Mouse (Mus musculus) MEL (cell line): Measurements from ENCODE around the gene Ivd. TPM values are rescaled to one million over a fixed set of nuclear protein-coding genes. Genes with fewer than 3 reads are reported as not detected.

Experiments
- DNase-seq: peaks from one replicate; pipeline ENCODE4 v3.0.0; 2011; ENCODE audit warnings: low read depth, low spot score
- H3K27ac ChIP-seq: 2 replicates; pipeline ENCODE4 v1.5.1; 2012; ENCODE audit warnings: low read depth, mild to moderate bottlenecking, control low read depth, low read length, moderate library complexity; ENCODE audit not compliant: control insufficient read depth
- H3K27me3 ChIP-seq, 2 experiments: fragments of 150-350 bp in 1 of 2; sonication (generic) in 1 of 2; 2 replicates each; pipeline ENCODE4 v1.6.1; 2012; ENCODE audit warnings: low read length in 2 of 2, mild to moderate bottlenecking in 2 of 2, improper control_type of control experiment in 1 of 2, moderate library complexity in 1 of 2; ENCODE audit not compliant: insufficient read depth in 2 of 2, control insufficient read depth in 1 of 2
- H3K36me3 ChIP-seq, 2 experiments: 2 replicates each; pipeline ENCODE4 v1.6.1; 2012 to 2014; ENCODE audit warnings: low read length in 2 of 2, improper control_type of control experiment in 1 of 2, inconsistent platforms in 1 of 2, mild to moderate bottlenecking in 1 of 2; ENCODE audit not compliant: insufficient read depth in 2 of 2, control insufficient read depth in 1 of 2
- H3K4me1 ChIP-seq, 2 experiments: fragments of 150-350 bp in 1 of 2; sonication (generic) in 1 of 2; 2 replicates each; pipeline ENCODE4 v1.6.1; 2012; ENCODE audit warnings: low read length in 2 of 2, improper control_type of control experiment in 1 of 2, mild to moderate bottlenecking in 1 of 2; ENCODE audit not compliant: insufficient read depth in 2 of 2, control insufficient read depth in 1 of 2
- H3K4me3 ChIP-seq, 2 experiments: fragments of 150-350 bp in 1 of 2; sonication (generic) in 1 of 2; 2 replicates each; pipeline ENCODE4 v1.5.1; 2012; ENCODE audit warnings: low read depth in 2 of 2, low read length in 2 of 2, mild to moderate bottlenecking in 2 of 2, moderate library complexity in 2 of 2, control low read depth in 1 of 2, improper control_type of control experiment in 1 of 2; ENCODE audit not compliant: control insufficient read depth in 1 of 2, insufficient read depth in 1 of 2
- H3K79me2 ChIP-seq: 2 replicates; pipeline ENCODE4 v1.6.1; 2012; ENCODE audit warnings: mild to moderate bottlenecking, low read length, moderate library complexity; ENCODE audit not compliant: control insufficient read depth, poor library complexity, insufficient read depth
- H3K9ac ChIP-seq: 2 replicates; pipeline ENCODE4 v1.6.1; 2012; ENCODE audit warnings: low read depth, mild to moderate bottlenecking, control low read depth, low read length, moderate library complexity; ENCODE audit not compliant: control insufficient read depth, poor library complexity, severe bottlenecking
- H3K9me3 ChIP-seq: fragments of 150-350 bp; sonication (generic); replicated peaks from 2 replicates; pipeline ENCODE4 v1.6.1; 2012; ENCODE audit warnings: mild to moderate bottlenecking, low read length, improper control_type of control experiment, moderate library complexity; ENCODE audit not compliant: insufficient read depth
- BHLHE40 ChIP-seq: IDR thresholded peaks from 2 replicates; pipeline ENCODE4 v1.6.1; 2012; ENCODE audit warnings: low read depth, mild to moderate bottlenecking, inconsistent platforms, low read length, improper control_type of control experiment, borderline replicate concordance
- CHD1 ChIP-seq: IDR thresholded peaks from 2 replicates; pipeline ENCODE4 v1.6.1; 2012; ENCODE audit warnings: low read depth, mild to moderate bottlenecking, inconsistent platforms, low read length, improper control_type of control experiment
- CHD2 ChIP-seq: IDR thresholded peaks from 2 replicates; pipeline ENCODE4 v1.6.1; 2011; ENCODE audit warnings: low read length, improper control_type of control experiment
- CTCF ChIP-seq, 3 experiments: IDR thresholded peaks in 2 of 3; conservative IDR thresholded peaks in 1 of 3; 2 replicates each; pipeline ENCODE4 v1.5.1; 2011 to 2012; ENCODE audit warnings: low read length in 3 of 3, low read depth in 2 of 3, mild to moderate bottlenecking in 2 of 3, improper control_type of control experiment in 1 of 3, inconsistent platforms in 1 of 3, mixed read lengths in 1 of 3, moderate library complexity in 1 of 3; ENCODE audit not compliant: control insufficient read depth in 1 of 3, insufficient read depth in 1 of 3, poor library complexity in 1 of 3, severe bottlenecking in 1 of 3
- EP300 ChIP-seq, 2 experiments: IDR thresholded peaks; 2 replicates each; pipeline ENCODE4 v1.6.1; 2011; ENCODE audit warnings: improper control_type of control experiment in 2 of 2, low read length in 2 of 2, low read depth in 1 of 2, mild to moderate bottlenecking in 1 of 2
- ETS1 ChIP-seq: IDR thresholded peaks from 2 replicates; pipeline ENCODE4 v1.6.1; 2012; ENCODE audit warnings: low read depth, mild to moderate bottlenecking, inconsistent platforms, low read length, improper control_type of control experiment, moderate library complexity
- GATA1 ChIP-seq: IDR thresholded peaks from 2 replicates; pipeline ENCODE4 v1.6.1; 2011; ENCODE audit warnings: low read depth, low read length, improper control_type of control experiment
- MAX ChIP-seq: IDR thresholded peaks from 2 replicates; pipeline ENCODE4 v1.6.1; 2011; ENCODE audit warnings: low read length, improper control_type of control experiment
- MYB ChIP-seq: IDR thresholded peaks from 2 replicates; pipeline ENCODE4 v1.6.1; 2011; ENCODE audit warnings: mild to moderate bottlenecking, low read depth, low read length, improper control_type of control experiment
- POLR2AphosphoS2 ChIP-seq: IDR thresholded peaks from 2 replicates; pipeline ENCODE4 v1.6.1; 2011; ENCODE audit warnings: low read length, improper control_type of control experiment
- RAD21 ChIP-seq: IDR thresholded peaks from 2 replicates; pipeline ENCODE4 v1.6.1; 2011; ENCODE audit warnings: mild to moderate bottlenecking, low read depth, low read length, improper control_type of control experiment
- SIN3A ChIP-seq: IDR thresholded peaks from 2 replicates; pipeline ENCODE4 v1.6.1; 2012; ENCODE audit warnings: low read length, improper control_type of control experiment, inconsistent platforms
- SMC3 ChIP-seq: IDR thresholded peaks from 2 replicates; pipeline ENCODE4 v1.6.1; 2011; ENCODE audit warnings: low read depth, low read length, improper control_type of control experiment
- TAL1 ChIP-seq: IDR thresholded peaks from 2 replicates; pipeline ENCODE4 v1.6.1; 2012; ENCODE audit warnings: mild to moderate bottlenecking, inconsistent platforms, low read length, moderate library complexity, mixed read lengths
- TCF12 ChIP-seq: IDR thresholded peaks from 2 replicates; pipeline ENCODE4 v1.6.1; 2014; ENCODE audit warnings: low read depth, mild to moderate bottlenecking, inconsistent platforms, low read length, improper control_type of control experiment, moderate library complexity
- USF1 ChIP-seq: IDR thresholded peaks from 2 replicates; pipeline ENCODE4 v1.6.1; 2014; ENCODE audit warnings: low read depth, mild to moderate bottlenecking, inconsistent platforms, low read length, improper control_type of control experiment, moderate library complexity
- ZC3H11A ChIP-seq: IDR thresholded peaks from 2 replicates; pipeline ENCODE4 v1.6.1; 2012; ENCODE audit warnings: low read depth, mild to moderate bottlenecking, inconsistent platforms, low read length, improper control_type of control experiment
- ZKSCAN1 ChIP-seq: IDR thresholded peaks from 2 replicates; pipeline ENCODE4 v1.6.1; 2012; ENCODE audit warnings: low read depth, mild to moderate bottlenecking, inconsistent platforms, low read length, improper control_type of control experiment, moderate library complexity
- ZMIZ1 ChIP-seq: IDR thresholded peaks from 2 replicates; pipeline ENCODE4 v1.6.1; 2012; ENCODE audit warnings: low read depth, mild to moderate bottlenecking, inconsistent platforms, low read length, improper control_type of control experiment, moderate library complexity
- polyA plus RNA-seq, 2 experiments: library from polyadenylated mRNA; stranded (reverse) in 1 of 2; unstranded in 1 of 2; fragments of >175 nt in 1 of 2; fragments of >200 nt in 1 of 2; gene quantifications; 2 replicates each; pipeline versions ENCODE4 v1.2.1 to v1.2.4; 2012; ENCODE audit warnings: low replicate concordance in 2 of 2, low read depth in 1 of 2; ENCODE audit not compliant: insufficient read length in 2 of 2, insufficient read depth in 1 of 2, missing spikeins in 1 of 2
- total RNA-seq: library from RNA; depleted of rRNA; stranded (reverse); fragments of 300-350 nt; gene quantifications from 2 replicates; pipeline ENCODE4 v1.2.3, GENCODE M21; 2012

Ivd gene
- total and polyA plus RNA-seq, 3 experiments = 17.1 to 33.4 TPM; not detected in 1

DNA sequence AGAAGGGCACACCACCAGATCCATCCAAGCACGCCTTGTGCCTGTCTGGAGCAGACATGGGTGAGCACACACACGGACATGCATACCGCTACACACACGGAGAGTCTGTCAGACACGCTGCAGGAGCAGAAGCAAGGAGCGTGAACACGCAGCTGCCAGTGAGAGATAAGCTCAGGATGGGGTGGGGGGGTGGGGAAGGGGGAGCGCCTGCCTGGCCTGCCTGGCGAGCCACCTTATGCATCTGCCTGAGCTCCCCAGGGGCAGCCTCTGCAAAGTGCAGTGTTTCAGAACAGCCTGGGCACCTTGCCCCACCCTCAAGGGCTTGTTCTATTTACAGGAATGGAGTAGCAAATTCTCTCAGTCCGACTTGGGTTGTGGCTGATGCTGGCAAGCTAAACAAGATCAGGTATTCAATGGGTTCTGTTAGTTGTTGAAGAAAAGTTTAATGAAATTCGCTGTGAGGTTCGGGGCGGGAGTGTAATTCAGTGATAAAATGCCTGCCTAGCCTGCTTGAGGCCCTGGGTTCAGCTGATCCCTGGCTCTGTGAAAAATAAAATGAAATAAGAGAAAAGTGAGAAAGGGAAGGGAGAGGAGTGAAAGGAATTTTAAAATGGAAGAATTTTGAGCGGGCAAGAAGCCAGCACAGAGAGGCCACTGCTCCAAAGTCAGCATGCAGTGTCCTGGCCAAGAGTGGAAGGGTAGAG is 26.2 kb downstream of the Ivd start (continued):
- TF ChIP-seq TCF12 (peak; percentile 81), ZKSCAN1 (no peak), CTCF (IDR thresholded peaks at IDR 0.05 in 2 of 3, conservative IDR thresholded peaks at IDR 0.05 in 1 of 3; ENCODE audit: control insufficient read depth in 1 of 3, insufficient read depth in 1 of 3, low read depth in 2 of 3, low read length in 3 of 3, poor library complexity in 1 of 3, severe bottlenecking in 1 of 3) (no peak), GATA1 (peak; percentile 34; the same call in 1 of the 2 replicates), ZMIZ1 (no peak), TAL1 (peak; percentile 84), CHD2 (no peak), SIN3A (no peak), SMC3 (no peak; the same call in none of the 2 replicates), MYB (no peak), ETS1 (peak; percentile 50; the same call in 1 of the 2 replicates)

DNA sequence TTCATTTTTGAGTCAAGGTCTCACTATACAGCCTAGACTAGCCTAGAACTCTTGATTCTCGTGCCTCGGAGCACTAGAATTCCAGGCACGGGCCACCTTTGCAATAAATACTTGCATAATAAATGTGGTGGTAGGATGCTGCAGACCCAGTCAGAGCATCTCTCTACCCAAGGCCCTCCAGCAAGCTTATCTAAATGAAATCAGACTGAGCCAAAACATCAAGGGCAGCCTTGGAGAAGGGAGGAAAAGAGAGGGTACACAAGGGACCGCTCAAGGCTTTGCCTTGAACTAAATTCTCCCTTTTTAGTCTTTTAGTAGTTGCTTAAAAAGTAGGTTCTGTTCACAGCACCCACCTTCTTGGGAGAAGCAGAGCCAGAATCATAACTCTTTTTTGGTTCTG is 29.4 kb downstream of the Ivd start:
- H3K9ac ChIP-seq = no peak overlapping the region
- no peak overlapping the region for H3K4me3 ChIP-seq
- H3K27ac ChIP-seq = no peak overlapping the region
- no peaks in the 10 kb centered on the region for H3K27me3 ChIP-seq
- TF ChIP-seq GATA1 = no peak
- no peak for TF ChIP-seq RAD21
- TF ChIP-seq MAX = no peak
- TF ChIP-seq POLR2AphosphoS2 = no peak
- TF ChIP-seq ETS1 = no peak
- TF ChIP-seq SIN3A = no peak
- TF ChIP-seq ZC3H11A = no peak
- TF ChIP-seq EP300 (IDR thresholded peaks at IDR 0.05; ENCODE audit: low read depth in 1 of 2, low read length in 2 of 2) = no peak
- TF ChIP-seq ZKSCAN1 = no peak
- no peak for TF ChIP-seq USF1
- no peak for TF ChIP-seq BHLHE40
- TF ChIP-seq CHD1 = no peak
- TF ChIP-seq CHD2 = no peak
- H3K9me3 ChIP-seq = no peaks in the 10 kb centered on the region
- peaks cover 4 to 26% of the 10 kb centered on the region in 2 experiments; a peak in 3 of 4 replicates for H3K4me1 ChIP-seq
- peaks cover 0 to 5% of the 10 kb centered on the region in 2 experiments; a peak in 2 of 4 replicates for H3K36me3 ChIP-seq
- no peak for DNase-seq
- no peaks in the 10 kb centered on the region for H3K79me2 ChIP-seq
